Mouse (Mus musculus): Measurements from ENCODE around the gene Ddx23. TPM values are rescaled to one million over a fixed set of nuclear protein-coding genes. Genes with fewer than 3 reads are reported as not detected.

Ddx23 gene
- polyA plus RNA-seq, 1 experiment: 49.7 TPM

DNA sequence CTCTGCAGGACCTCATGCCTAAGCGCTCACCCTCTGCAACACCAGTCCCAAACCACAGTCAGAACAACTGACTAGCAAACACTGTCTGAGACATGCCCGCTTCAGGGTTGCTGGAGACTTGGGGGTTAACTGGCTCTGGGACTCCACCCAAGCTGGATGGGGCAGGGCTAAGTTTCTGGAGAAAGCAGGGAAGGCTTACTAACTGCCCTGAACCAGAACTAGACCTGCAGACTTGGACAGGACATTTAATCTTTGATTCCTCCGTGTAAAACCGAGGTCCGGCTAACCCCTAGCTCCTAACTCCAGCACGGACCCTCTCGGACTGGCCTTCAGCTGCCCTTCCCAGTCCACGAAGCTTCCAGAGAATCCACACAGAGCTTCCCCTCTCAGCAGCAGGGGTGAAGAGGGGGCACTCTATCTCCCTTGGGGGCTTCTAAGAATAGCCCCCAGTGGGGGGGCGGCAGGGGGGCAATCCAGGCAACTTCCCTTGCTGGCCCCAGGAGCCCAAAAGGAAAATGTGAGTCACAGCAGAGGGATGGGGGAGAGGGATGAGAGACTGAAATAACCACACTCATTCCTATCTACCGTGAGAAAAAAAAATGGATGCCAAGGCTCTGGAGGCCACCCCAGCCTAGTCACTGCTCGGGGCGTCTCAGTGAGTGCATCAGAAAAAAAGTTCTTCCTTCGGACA lies 60.4 kb downstream of the Ddx23 start:
- no peaks in the 10 kb centered on the region for H3K9me3 ChIP-seq
- peaks cover 35% of the 10 kb centered on the region for H3K27me3 ChIP-seq (replicated peaks)
- peak overlapping the region; percentile 43 for H3K4me3 ChIP-seq (replicated peaks)
- TF ChIP-seq FLI1 (IDR thresholded peaks at IDR 0.05; ENCODE audit: low read length) (no peak), GATA1 (IDR thresholded peaks at IDR 0.05; ENCODE audit: borderline replicate concordance, low read length) (no peak)
- peaks cover 89% of the 10 kb centered on the region for H3K4me1 ChIP-seq
- H3K36me3 ChIP-seq (replicated peaks; ENCODE audit: low read length): peaks cover 74% of the 10 kb centered on the region

DNA sequence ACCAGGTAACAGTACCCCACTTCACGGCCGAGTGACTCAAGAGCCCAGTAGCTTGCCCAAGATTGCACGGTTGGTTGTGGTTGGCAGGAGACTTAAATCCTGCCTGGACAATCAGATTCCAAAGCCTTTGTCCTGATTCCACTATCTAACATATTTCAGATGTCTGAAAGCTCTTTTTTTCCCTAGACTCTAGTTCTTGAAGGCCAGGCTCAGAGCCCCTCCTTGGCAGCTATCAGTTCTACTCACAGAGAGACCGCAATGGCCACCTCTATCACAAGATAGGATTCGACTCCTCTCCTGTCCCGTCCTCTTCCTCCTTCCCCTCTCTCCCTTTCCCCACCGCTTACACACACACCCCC lies 60.9 kb downstream of the Ddx23 start:
- peak overlapping the region; percentile 38 for H3K4me3 ChIP-seq (replicated peaks)
- no peaks in the 10 kb centered on the region for H3K9me3 ChIP-seq
- H3K27me3 ChIP-seq (replicated peaks): peaks cover 33% of the 10 kb centered on the region
- no peak for TF ChIP-seq GATA1 (IDR thresholded peaks at IDR 0.05; ENCODE audit: borderline replicate concordance, low read length)
- TF ChIP-seq FLI1 (IDR thresholded peaks at IDR 0.05; ENCODE audit: low read length): no peak
- peaks cover 84% of the 10 kb centered on the region for H3K4me1 ChIP-seq
- peaks cover 79% of the 10 kb centered on the region for H3K36me3 ChIP-seq (replicated peaks; ENCODE audit: low read length)

GRCm38 (mm10) chr15:98600036-98600709 lies 62.5 kb downstream of the Ddx23 start:
- peaks cover 96% of the 10 kb centered on the region for H3K36me3 ChIP-seq (replicated peaks; ENCODE audit: low read length)
- peaks cover 34% of the 10 kb centered on the region for H3K27me3 ChIP-seq (replicated peaks)
- H3K4me3 ChIP-seq (replicated peaks): no peak overlapping the region
- no peaks in the 10 kb centered on the region for H3K9me3 ChIP-seq
- TF ChIP-seq GATA1 (IDR thresholded peaks at IDR 0.05; ENCODE audit: borderline replicate concordance, low read length) (no peak), FLI1 (IDR thresholded peaks at IDR 0.05; ENCODE audit: low read length) (no peak)
- H3K4me1 ChIP-seq: peaks cover 74% of the 10 kb centered on the region

DNA sequence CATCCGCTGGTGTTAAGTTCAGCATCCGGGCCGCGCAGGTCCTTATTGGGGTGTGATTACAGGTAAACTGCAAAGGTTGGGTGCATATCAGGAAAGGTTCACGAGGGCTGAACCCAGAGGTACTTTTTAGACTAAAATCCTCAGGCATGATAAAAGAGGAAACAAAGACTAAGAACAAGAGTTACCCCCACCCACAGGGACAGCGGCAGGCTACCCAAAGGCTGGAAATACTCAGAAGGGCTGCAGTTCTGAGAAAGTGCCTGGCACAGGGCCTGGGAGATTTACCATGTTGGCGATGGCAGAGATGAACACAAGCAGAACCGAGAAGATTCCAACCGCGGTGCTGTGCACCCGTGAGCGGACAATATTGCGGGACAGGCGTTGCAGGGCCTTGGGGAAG lies 66.1 kb downstream of the Ddx23 start:
- Histone ChIP-seq H3K36me3 (replicated peaks; ENCODE audit: low read length) (peaks cover 98% of the 10 kb centered on the region), H3K4me3 (replicated peaks) (no peak overlapping the region), H3K9me3 (no peaks in the 10 kb centered on the region), H3K4me1 (peaks cover 66% of the 10 kb centered on the region), H3K27me3 (replicated peaks) (peaks cover 41% of the 10 kb centered on the region)
- no peak for TF ChIP-seq GATA1 (IDR thresholded peaks at IDR 0.05; ENCODE audit: borderline replicate concordance, low read length)
- TF ChIP-seq FLI1 (IDR thresholded peaks at IDR 0.05; ENCODE audit: low read length): no peak

Other genes starting within 250 kb of the Ddx23 start
- not detected in 2 replicates for gene Olfr282, start 231.7 kb downstream of the Ddx23 start, polyA plus RNA-seq (2012; ENCODE audit: insufficient read depth, low replicate concordance)
- not detected in 2 replicates for gene Olfr281, start 210.3 kb downstream of the Ddx23 start, polyA plus RNA-seq (2012; ENCODE audit: insufficient read depth, low replicate concordance)
- not detected in 2 replicates for gene OR5BS1P, start 193.0 kb downstream of the Ddx23 start, polyA plus RNA-seq (2012; ENCODE audit: insufficient read depth, low replicate concordance)
- not detected in 2 replicates for gene Lalba, start 180.2 kb downstream of the Ddx23 start, polyA plus RNA-seq (2012; ENCODE audit: insufficient read depth, low replicate concordance)
- not detected in 2 replicates for gene Olfr279, start 170.5 kb downstream of the Ddx23 start, polyA plus RNA-seq (2012; ENCODE audit: insufficient read depth, low replicate concordance)
- 7.5 and 14.4 TPM in 2 replicates for gene Kansl2, start 128.6 kb downstream of the Ddx23 start, polyA plus RNA-seq (2012; ENCODE audit: insufficient read depth, low replicate concordance)
- 1.4 and 5.1 TPM in 2 replicates for gene Ccnt1, start 92.0 kb downstream of the Ddx23 start, polyA plus RNA-seq (2012; ENCODE audit: insufficient read depth, low replicate concordance)
- not detected in 2 replicates for gene 4930415O20Rik, start 91.9 kb downstream of the Ddx23 start, polyA plus RNA-seq (2012; ENCODE audit: insufficient read depth, low replicate concordance)
- 2.1 and 9.3 TPM in 2 replicates for gene Adcy6, start 52.8 kb downstream of the Ddx23 start, polyA plus RNA-seq (2012; ENCODE audit: insufficient read depth, low replicate concordance)
- gene Cacnb3, start 32.1 kb downstream of the Ddx23 start, polyA plus RNA-seq (2012; ENCODE audit: insufficient read depth, low replicate concordance): 0.46 TPM in 1 of 2 replicates, not detected in the other
- gene Rnd1, start 14.6 kb upstream of the Ddx23 start, polyA plus RNA-seq (2012; ENCODE audit: insufficient read depth, low replicate concordance): 1.2 TPM in 1 of 2 replicates, not detected in the other
- gene Ccdc65, start 45.3 kb upstream of the Ddx23 start, polyA plus RNA-seq (2012; ENCODE audit: insufficient read depth, low replicate concordance): not detected in 2 replicates
- gene Fkbp11, start 65.3 kb upstream of the Ddx23 start, polyA plus RNA-seq (2012; ENCODE audit: insufficient read depth, low replicate concordance): 9.6 and 18.2 TPM in 2 replicates
- gene Arf3, start 100.3 kb upstream of the Ddx23 start, polyA plus RNA-seq (2012; ENCODE audit: insufficient read depth, low replicate concordance): 7.0 and 17.8 TPM in 2 replicates
- gene Wnt10b, start 115.3 kb upstream of the Ddx23 start, polyA plus RNA-seq (2012; ENCODE audit: insufficient read depth, low replicate concordance): not detected in 2 replicates
- gene Wnt1, start 127.0 kb upstream of the Ddx23 start, polyA plus RNA-seq (2012; ENCODE audit: insufficient read depth, low replicate concordance): not detected in 2 replicates
- gene Ddn, start 146.6 kb upstream of the Ddx23 start, polyA plus RNA-seq (2012; ENCODE audit: insufficient read depth, low replicate concordance): 0.32 and 0.73 TPM in 2 replicates
- gene Prkag1, start 168.6 kb upstream of the Ddx23 start, polyA plus RNA-seq (2012; ENCODE audit: insufficient read depth, low replicate concordance): 237 and 264 TPM in 2 replicates
- 11.9 and 17.8 TPM in 2 replicates for gene Kmt2d, start 208.3 kb upstream of the Ddx23 start, polyA plus RNA-seq (2012; ENCODE audit: insufficient read depth, low replicate concordance)
- gene Rhebl1, start 231.6 kb upstream of the Ddx23 start, polyA plus RNA-seq (2012; ENCODE audit: insufficient read depth, low replicate concordance): 0.19 TPM in 1 of 2 replicates, not detected in the other
- not detected in 2 replicates for gene Dhh, start 235.6 kb upstream of the Ddx23 start, polyA plus RNA-seq (2012; ENCODE audit: insufficient read depth, low replicate concordance)

Measured in megakaryocyte, embryonic 14.5 days (primary cell).